Mouse (Mus musculus) hindbrain, embryonic 13.5 days (tissue): ENCODE results near the gene Hist1h3f. TPM values are rescaled to one million over a fixed set of nuclear protein-coding genes. Genes with fewer than 3 reads are reported as not detected.
A peak's percentile ranks its signal among the peaks of the same experiment; 100 is the strongest.
"Not testable (repeated sequence)": the region's sequence is repeated elsewhere in the genome, so short reads cannot be mapped to it uniquely, and the experiment has no call there.

Experiments
- ATAC-seq: fragments of 200-750 bp; cut with Nextera tagmentation; 2 replicates; pipeline ENCODE4 v1.8.0; 2017; ENCODE audit warnings: moderate TSS enrichment; ENCODE audit not compliant: low FRiP score
- H3K27ac ChIP-seq: fragments of 300-500 bp; sonication (generic); 2 replicates; pipeline ENCODE4 v1.5.1; 2015; ENCODE audit warnings: inconsistent platforms, mild to moderate bottlenecking, moderate library complexity
- H3K27me3 ChIP-seq: fragments of 300-500 bp; sonication (generic); 2 replicates; pipeline ENCODE4 v1.6.1; 2015; ENCODE audit warnings: mild to moderate bottlenecking, inconsistent platforms
- H3K36me3 ChIP-seq: fragments of 300-500 bp; sonication (generic); 2 replicates; pipeline ENCODE4 v1.6.1; 2015; ENCODE audit warnings: mild to moderate bottlenecking, inconsistent platforms
- H3K4me1 ChIP-seq: fragments of 300-500 bp; sonication (generic); replicated peaks from 2 replicates; pipeline ENCODE4 v1.6.1; 2015; ENCODE audit warnings: inconsistent platforms
- H3K4me2 ChIP-seq: fragments of 300-500 bp; sonication (generic); 2 replicates; pipeline ENCODE4 v1.6.1; 2015; ENCODE audit warnings: inconsistent platforms, mild to moderate bottlenecking, moderate library complexity
- H3K4me3 ChIP-seq: fragments of 300-500 bp; sonication (generic); 2 replicates; pipeline ENCODE4 v1.5.1; 2015; ENCODE audit warnings: mild to moderate bottlenecking, inconsistent platforms
- H3K9ac ChIP-seq: fragments of 300-500 bp; sonication (generic); 2 replicates; pipeline ENCODE4 v1.6.1; 2015; ENCODE audit warnings: mild to moderate bottlenecking, inconsistent platforms
- H3K9me3 ChIP-seq: fragments of 300-500 bp; sonication (generic); 2 replicates; pipeline ENCODE4 v1.6.1; 2016; ENCODE audit warnings: inconsistent platforms
- WGBS: fragments of 180-500 bp; shearing (Covaris S2); methylation state at CpG from one replicate; pipeline ENCODE4 v1.1.7; 2015; 5-methylcytosine and 5-hydroxymethylcytosine counted together
- microRNA-seq: library from miRNA; unstranded; fragments of <30 nt; microRNA quantifications from one replicate; pipeline ENCODE4, GENCODE M21; 2016
- polyA plus RNA-seq: library from polyadenylated mRNA; unstranded; fragments of >200 nt; fragmentation: Nextera tagmentation; extraction: Ambion mirVana; gene quantifications from 2 replicates; pipeline ENCODE4 v1.2.1, GENCODE M21; 2015

Hist1h3f gene
- polyA plus RNA-seq, 1 experiment from 2014 or later = 0.38 TPM

DNA sequence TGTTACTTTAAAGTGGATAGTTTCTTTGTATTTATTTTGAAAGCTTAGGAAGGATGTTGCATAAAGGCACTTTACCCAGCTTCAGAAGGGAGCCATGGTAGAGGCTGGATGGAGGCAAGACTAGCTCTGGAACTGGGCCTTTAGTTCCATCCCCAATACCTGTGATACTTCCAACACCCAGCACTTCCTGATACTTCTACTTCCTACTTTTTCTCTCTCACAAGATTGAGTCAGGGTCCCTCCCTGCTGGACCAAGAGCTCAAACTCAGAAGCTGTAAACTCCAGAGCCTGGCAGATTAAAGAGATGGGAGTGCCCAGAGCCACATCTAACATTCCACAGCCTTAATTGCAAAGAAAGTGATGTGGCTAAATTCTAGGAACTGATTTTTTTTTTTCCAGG is 40.5 kb downstream of the Hist1h3f start:
- H3K36me3 ChIP-seq = no peaks in the 10 kb centered on the region
- peak overlapping the region; percentile 47 for H3K4me3 ChIP-seq
- no peak for ATAC-seq
- H3K27me3 ChIP-seq = no peaks in the 10 kb centered on the region
- peak overlapping the region; percentile 82 for H3K4me2 ChIP-seq
- H3K4me1 ChIP-seq = peaks cover 32% of the 10 kb centered on the region
- H3K27ac ChIP-seq = peak overlapping the region; percentile 95
- H3K9me3 ChIP-seq = no peaks in the 10 kb centered on the region
- peak overlapping the region; percentile 80 for H3K9ac ChIP-seq

DNA sequence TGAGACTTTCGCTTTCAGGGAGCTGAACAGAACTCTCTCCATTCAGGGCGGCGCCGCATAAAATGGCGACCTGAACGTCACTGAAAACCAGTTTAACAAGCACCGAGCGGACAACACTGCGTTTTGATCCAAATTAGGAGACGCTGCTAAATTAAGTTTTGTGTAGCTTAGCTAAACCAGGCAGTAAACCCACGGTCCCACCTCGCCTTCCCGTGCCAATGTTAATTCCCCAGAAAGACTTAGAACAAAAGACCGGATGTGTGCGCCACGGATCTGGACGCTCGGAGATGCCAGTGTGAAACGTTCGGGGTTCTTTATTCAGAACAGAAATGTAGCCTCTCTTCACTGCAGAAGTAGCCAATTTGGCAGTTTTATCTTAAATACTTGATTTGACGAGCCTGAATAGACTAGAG is 41.2 kb downstream of the Hist1h3f start:
- no peaks in the 10 kb centered on the region for H3K27me3 ChIP-seq
- no peaks in the 10 kb centered on the region for H3K36me3 ChIP-seq
- peak overlapping the region; percentile 95 for H3K27ac ChIP-seq
- peaks cover 32% of the 10 kb centered on the region for H3K4me1 ChIP-seq
- H3K9ac ChIP-seq = peak overlapping the region; percentile 80
- H3K4me3 ChIP-seq = peak overlapping the region; percentile 47
- under 1% methylated on average over 21 of the region's 21 CpGs for WGBS
- peak overlapping the region; percentile 82 for H3K4me2 ChIP-seq
- peak; percentile 2; the same call in 1 of the 2 replicates for ATAC-seq
- H3K9me3 ChIP-seq = no peaks in the 10 kb centered on the region

DNA sequence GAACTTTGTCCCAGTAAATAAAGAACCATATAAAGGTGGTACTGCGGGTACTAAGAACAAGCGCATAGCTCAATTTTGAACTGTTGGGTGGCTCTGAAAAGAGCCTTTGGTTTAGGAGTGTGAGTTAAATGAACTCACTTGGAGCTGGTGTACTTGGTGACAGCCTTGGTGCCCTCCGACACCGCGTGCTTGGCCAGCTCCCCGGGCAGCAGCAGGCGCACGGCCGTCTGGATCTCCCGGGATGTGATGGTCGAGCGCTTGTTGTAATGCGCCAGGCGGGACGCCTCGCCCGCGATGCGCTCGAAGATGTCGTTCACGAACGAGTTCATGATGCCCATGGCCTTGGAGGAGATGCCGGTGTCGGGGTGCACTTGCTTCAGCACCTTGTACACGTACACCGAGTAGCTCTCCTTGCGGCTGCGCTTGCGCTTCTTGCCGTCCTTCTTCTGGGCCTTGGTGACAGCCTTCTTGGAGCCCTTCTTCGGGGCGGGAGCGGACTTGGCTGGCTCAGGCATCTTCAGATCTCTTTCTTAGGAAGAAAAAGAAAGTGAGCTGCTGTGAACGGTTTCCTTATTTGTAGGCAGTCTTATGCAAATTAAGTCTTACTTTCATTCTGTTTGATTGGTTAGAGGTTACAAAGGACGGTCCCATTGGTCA is 41.7 kb downstream of the Hist1h3f start:
- not testable (repeated sequence) for H3K36me3 ChIP-seq, H3K27me3 ChIP-seq, H3K9me3 ChIP-seq
- Histone ChIP-seq H3K9ac (peak overlapping the region; percentile 80), H3K27ac (peak overlapping the region; percentile 95), H3K4me1 (peaks cover 32% of the 10 kb centered on the region), H3K4me3 (peak overlapping the region; percentile 47), H3K4me2 (peak overlapping the region; percentile 82)
- peak; percentile 90 for ATAC-seq
- under 1% methylated on average over 33 of the region's 36 CpGs for WGBS

- peaks cover 32% of the 10 kb centered on the region for H3K4me1 ChIP-seq
- H3K4me3 ChIP-seq = peak overlapping the region; percentile 47
- no peak for ATAC-seq
- WGBS = 2% methylated on average over 22 of the region's 22 CpGs
- peak overlapping the region; percentile 81 for H3K27ac ChIP-seq
- no peaks in the 10 kb centered on the region for H3K36me3 ChIP-seq
- H3K4me2 ChIP-seq = peak overlapping the region; percentile 82
- no peaks in the 10 kb centered on the region for H3K27me3 ChIP-seq
- peak overlapping the region; percentile 55 for H3K9ac ChIP-seq
- no peaks in the 10 kb centered on the region for H3K9me3 ChIP-seq
Observed at GRCm38 (mm10) chr13:23586099-23586939, 42.5 kb downstream of the Hist1h3f start.

- Histone ChIP-seq H3K4me1 (peaks cover 29% of the 10 kb centered on the region), H3K27me3 (no peaks in the 10 kb centered on the region), H3K9ac (peak overlapping the region; percentile 55), H3K36me3 (no peaks in the 10 kb centered on the region), H3K27ac (peak overlapping the region; percentile 0; the same call in 1 of the 2 replicates), H3K4me3 (peak overlapping the region; percentile 47), H3K4me2 (peak overlapping the region; percentile 82), H3K9me3 (no peaks in the 10 kb centered on the region)
- ATAC-seq = no peak
- WGBS = 9% methylated on average over 1 of the region's 1 CpGs
Observed at GRCm38 (mm10) chr13:23586940-23587225, 43.0 kb downstream of the Hist1h3f start.

DNA sequence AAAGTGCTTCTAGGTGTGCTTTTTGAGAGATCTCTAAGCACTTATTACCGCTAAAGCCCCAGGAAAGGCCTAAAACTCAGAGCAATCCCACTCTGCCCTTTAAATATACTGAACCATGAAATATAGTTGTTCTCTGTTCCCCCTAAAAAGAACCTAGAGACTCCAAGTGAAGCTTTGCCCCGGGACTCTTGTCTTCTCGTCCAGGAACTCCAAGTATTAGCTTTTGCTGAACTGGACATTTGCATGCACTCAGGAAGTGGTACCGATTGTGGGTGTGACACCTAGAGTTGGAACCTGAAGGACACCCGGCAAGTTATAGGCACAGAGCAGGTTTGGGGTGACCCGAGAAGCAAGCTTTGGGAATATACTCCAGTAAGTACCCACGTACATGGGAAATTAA is 47.4 kb downstream of the Hist1h3f start:
- no peak overlapping the region for H3K9ac ChIP-seq
- no peaks in the 10 kb centered on the region for H3K9me3 ChIP-seq
- H3K4me3 ChIP-seq = no peak overlapping the region
- no peaks in the 10 kb centered on the region for H3K27me3 ChIP-seq
- no peak overlapping the region for H3K4me2 ChIP-seq
- ATAC-seq = no peak
- H3K36me3 ChIP-seq = no peaks in the 10 kb centered on the region
- no peak overlapping the region for H3K27ac ChIP-seq
- peaks cover 6% of the 10 kb centered on the region for H3K4me1 ChIP-seq
- 94% methylated on average over 7 of the region's 7 CpGs for WGBS

GRCm38 (mm10) chr13:23591886-23592285 is 48.0 kb downstream of the Hist1h3f start:
- H3K4me1 ChIP-seq, H3K27ac ChIP-seq, H3K36me3 ChIP-seq, H3K27me3 ChIP-seq, H3K4me2 ChIP-seq, H3K9ac ChIP-seq, ATAC-seq, H3K9me3 ChIP-seq, H3K4me3 ChIP-seq: not testable (repeated sequence)
- WGBS = 90% methylated on average over 7 of the region's 7 CpGs

GRCm38 (mm10) chr13:23592614-23593013 is 48.8 kb downstream of the Hist1h3f start:
- Histone ChIP-seq H3K4me1 (no peaks in the 10 kb centered on the region), H3K9ac (no peak overlapping the region), H3K4me2 (no peak overlapping the region), H3K27me3 (no peaks in the 10 kb centered on the region), H3K9me3 (no peaks in the 10 kb centered on the region), H3K36me3 (no peaks in the 10 kb centered on the region), H3K27ac (no peak overlapping the region), H3K4me3 (no peak overlapping the region)
- ATAC-seq = no peak
- WGBS = 90% methylated on average over 7 of the region's 7 CpGs

DNA sequence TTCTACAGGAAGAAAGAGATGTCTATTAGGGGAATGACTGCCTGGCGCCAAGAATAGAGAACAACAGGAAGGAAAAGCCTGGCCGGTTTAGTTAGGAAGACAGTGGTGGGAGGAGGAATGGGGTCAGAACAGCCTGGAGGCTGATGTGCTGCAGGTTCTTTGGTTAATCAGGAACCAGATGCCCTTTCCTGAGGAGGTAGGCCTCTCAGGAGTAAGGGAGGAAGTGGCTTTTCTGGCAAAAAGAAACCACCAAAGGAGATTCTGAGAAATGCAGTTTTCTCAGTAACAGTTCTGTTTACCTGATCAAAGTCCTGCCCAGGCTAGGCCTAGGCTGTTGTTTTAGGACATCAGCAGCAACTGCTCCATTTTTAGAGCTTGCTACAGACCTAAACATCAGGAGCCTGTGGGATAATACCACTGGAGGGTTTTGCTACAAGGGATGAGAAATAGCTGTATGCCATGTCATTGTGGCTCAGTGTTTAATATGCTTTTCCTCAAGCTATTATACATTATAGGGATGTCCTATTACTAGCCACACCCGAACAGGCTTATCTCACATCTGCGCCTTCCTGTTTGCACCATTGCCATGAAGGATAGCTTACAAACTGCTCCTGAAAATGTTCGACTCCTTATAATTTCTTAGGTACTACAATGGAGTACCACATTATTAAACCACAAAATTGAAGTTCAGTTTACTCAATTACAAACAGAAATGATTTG is 49.4 kb downstream of the Hist1h3f start:
- H3K36me3 ChIP-seq = no peaks in the 10 kb centered on the region
- 88% methylated on average over 5 of the region's 5 CpGs for WGBS

More for the DNA sequence above, 49.4 kb downstream of the Hist1h3f start:
- ATAC-seq = no peak
- Histone ChIP-seq H3K4me1 (no peaks in the 10 kb centered on the region), H3K27ac (no peak overlapping the region), H3K4me2 (no peak overlapping the region), H3K27me3 (no peaks in the 10 kb centered on the region), H3K9me3 (no peaks in the 10 kb centered on the region), H3K4me3 (no peak overlapping the region), H3K9ac (no peak overlapping the region)

Small RNA genes lying within 50 kb of the gene (microRNA-seq; reads per million reads assigned to microRNA genes)
- gene Gm44297 (not detected), gene Gm44359 (not detected), gene Gm44394 (not detected), gene n-TStga1 (not detected)

Other genes starting within 250 kb of the Hist1h3f start
- 54.5 and 58.1 TPM in 2 replicates for gene Zfp322a, start 174.8 kb upstream of the Hist1h3f start, polyA plus RNA-seq
- 9.9 and 10.2 TPM in 2 replicates for gene Abt1, start 120.2 kb upstream of the Hist1h3f start, polyA plus RNA-seq
- 0.06 TPM in 1 of 2 replicates, not detected in the other for gene Btn1a1, start 78.2 kb upstream of the Hist1h3f start, polyA plus RNA-seq
- gene Btn2a2, start 55.2 kb upstream of the Hist1h3f start, polyA plus RNA-seq = 0.12 TPM in 1 of 2 replicates, not detected in the other
- 4.2 and 5.7 TPM in 2 replicates for gene Hist1h4h, start 13.0 kb upstream of the Hist1h3f start, polyA plus RNA-seq
- 2.4 TPM in 1 of 2 replicates, not detected in the other for gene Hist1h2af, start 10.1 kb upstream of the Hist1h3f start, polyA plus RNA-seq
- 1.8 and 3.0 TPM in 2 replicates for gene Hist1h3g, start 8.6 kb upstream of the Hist1h3f start, polyA plus RNA-seq
- 0.29 TPM in 1 of 2 replicates, not detected in the other for gene Hist1h2bh, start 660 bp upstream of the Hist1h3f start, polyA plus RNA-seq
- gene Hist1h4f, start 7.6 kb downstream of the Hist1h3f start, polyA plus RNA-seq = 0.83 TPM in 1 of 2 replicates, not detected in the other
- gene Hist1h1d, start 9.2 kb downstream of the Hist1h3f start, polyA plus RNA-seq = 0.10 and 0.16 TPM in 2 replicates
- gene Hist1h3e, start 18.3 kb downstream of the Hist1h3f start, polyA plus RNA-seq = 2.1 and 2.8 TPM in 2 replicates
- 26.4 and 29.3 TPM in 2 replicates for gene Hist1h2ae, start 27.2 kb downstream of the Hist1h3f start, polyA plus RNA-seq
- 2.8 TPM in 2 replicates for gene Hist1h2bg, start 27.3 kb downstream of the Hist1h3f start, polyA plus RNA-seq
- gene Hist1h2bf, start 30.1 kb downstream of the Hist1h3f start, polyA plus RNA-seq = 1.2 and 3.0 TPM in 2 replicates
- gene Hist1h2ad, start 30.3 kb downstream of the Hist1h3f start, polyA plus RNA-seq = 0.61 and 2.7 TPM in 2 replicates
- 1.6 and 2.7 TPM in 2 replicates for gene Hist1h3d, start 31.7 kb downstream of the Hist1h3f start, polyA plus RNA-seq
- 50.0 and 52.6 TPM in 2 replicates for gene Hist1h4d, start 37.5 kb downstream of the Hist1h3f start, polyA plus RNA-seq
- 1.2 and 1.6 TPM in 2 replicates for gene Hist1h2be, start 77.1 kb downstream of the Hist1h3f start, polyA plus RNA-seq
- 7.9 and 8.8 TPM in 2 replicates for gene Hist1h1e, start 78.5 kb downstream of the Hist1h3f start, polyA plus RNA-seq
- gene Hist1h2ac, start 139.9 kb downstream of the Hist1h3f start, polyA plus RNA-seq = 0.38 and 0.54 TPM in 2 replicates
- gene Hist1h2bc, start 140.1 kb downstream of the Hist1h3f start, polyA plus RNA-seq = 17.8 and 23.1 TPM in 2 replicates
- gene Hist1h1t, start 151.8 kb downstream of the Hist1h3f start, polyA plus RNA-seq = not detected in 2 replicates
- gene Hist1h4c, start 154.4 kb downstream of the Hist1h3f start, polyA plus RNA-seq = 3.9 and 4.4 TPM in 2 replicates
- 5.4 and 5.6 TPM in 2 replicates for gene Hfe, start 166.8 kb downstream of the Hist1h3f start, polyA plus RNA-seq
- gene Hist1h1c, start 194.8 kb downstream of the Hist1h3f start, polyA plus RNA-seq = 8.8 and 9.7 TPM in 2 replicates
- 1.3 and 1.9 TPM in 2 replicates for gene Hist1h3c, start 201.6 kb downstream of the Hist1h3f start, polyA plus RNA-seq
- 0.86 and 1.7 TPM in 2 replicates for gene Hist1h2bb, start 202.7 kb downstream of the Hist1h3f start, polyA plus RNA-seq
- 10.5 and 12.7 TPM in 2 replicates for gene Hist1h2ab, start 207.1 kb downstream of the Hist1h3f start, polyA plus RNA-seq
- gene Hist1h3b, start 208.2 kb downstream of the Hist1h3f start, polyA plus RNA-seq = 4.2 and 4.4 TPM in 2 replicates
- 1.4 TPM in 1 of 2 replicates, not detected in the other for gene Hist1h4b, start 213.0 kb downstream of the Hist1h3f start, polyA plus RNA-seq
- not detected in 2 replicates for gene Hist1h4a, start 217.2 kb downstream of the Hist1h3f start, polyA plus RNA-seq
- 1.9 and 2.5 TPM in 2 replicates for gene Hist1h3a, start 218.3 kb downstream of the Hist1h3f start, polyA plus RNA-seq
- 0.56 and 1.2 TPM in 2 replicates for gene Hist1h1a, start 219.6 kb downstream of the Hist1h3f start, polyA plus RNA-seq
- not detected in 2 replicates for gene Trim38, start 225.9 kb downstream of the Hist1h3f start, polyA plus RNA-seq